Mouse (Mus musculus): ENCODE measurements around the gene Olfr855. TPM values are rescaled to one million over a fixed set of nuclear protein-coding genes. Genes with fewer than 3 reads are reported as not detected.

Olfr855 gene
- not detected for total RNA-seq (2023)

DNA sequence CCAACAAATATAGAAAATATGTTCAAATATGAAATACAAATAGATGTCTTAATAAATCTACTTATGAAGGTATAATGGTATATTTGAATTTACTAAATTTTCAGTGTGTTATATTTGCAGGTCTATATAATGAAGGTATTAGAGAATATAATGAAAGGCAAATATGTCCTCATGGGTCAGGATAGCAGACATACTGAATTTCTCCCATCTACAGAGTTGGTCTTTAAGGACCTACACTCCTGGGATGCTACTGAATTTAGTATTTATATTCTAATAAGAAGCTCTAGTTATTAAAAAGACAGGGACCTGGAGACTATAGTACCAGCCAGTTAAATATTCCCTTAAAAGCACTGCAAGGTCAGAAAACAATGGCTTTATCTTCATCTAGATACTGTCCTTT is at the start of gene Olfr855:
Gene Olfr855, plus strand, starts transcription at position 301 of the 400 bp plus-strand sequence.

DNA sequence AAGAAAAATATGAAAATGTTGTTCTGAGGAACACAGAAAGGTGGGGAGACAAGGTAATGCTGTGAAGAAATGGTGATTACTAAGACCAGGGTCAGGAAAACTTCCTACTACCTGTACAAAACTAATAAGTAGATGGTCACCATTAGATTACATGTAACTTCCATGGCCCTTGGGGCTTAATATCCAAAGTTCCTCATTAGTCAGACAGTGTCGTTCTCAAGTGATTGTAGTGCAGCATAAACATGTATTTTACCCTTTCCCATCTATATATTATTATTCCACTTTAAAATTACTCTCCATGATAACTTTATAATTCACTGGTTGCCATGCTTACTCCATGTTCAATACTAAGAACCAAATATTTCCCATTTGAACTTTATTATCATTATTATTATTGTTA is 41.4 kb upstream of the Olfr855 start, which contains the start of gene Olfr853:
Gene Olfr853, minus strand, starts transcription at position 101 of the 400 bp plus-strand sequence.

DNA sequence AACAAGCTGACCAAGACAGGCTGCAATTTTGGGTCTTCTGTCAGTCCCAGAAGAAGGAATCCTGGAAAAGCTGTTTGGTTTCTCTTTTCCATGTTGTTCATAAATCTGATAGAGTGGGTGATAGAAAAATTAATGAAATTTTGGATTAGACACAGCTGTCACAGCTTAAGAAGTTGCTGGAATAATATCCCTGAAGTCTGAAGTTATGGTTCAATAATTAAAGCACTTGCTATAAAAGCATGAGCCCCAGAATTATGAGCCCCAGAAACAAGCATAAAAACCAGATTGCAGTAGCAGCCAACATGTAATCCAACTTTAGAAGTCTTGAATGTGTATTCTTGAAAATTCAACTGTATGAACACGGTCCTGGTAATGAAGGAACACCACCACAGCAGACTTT is 15.1 kb upstream of the Olfr855 start, which contains the start of gene Olfr854:
Gene Olfr854, minus strand, starts transcription at position 101 of the 400 bp plus-strand sequence.

DNA sequence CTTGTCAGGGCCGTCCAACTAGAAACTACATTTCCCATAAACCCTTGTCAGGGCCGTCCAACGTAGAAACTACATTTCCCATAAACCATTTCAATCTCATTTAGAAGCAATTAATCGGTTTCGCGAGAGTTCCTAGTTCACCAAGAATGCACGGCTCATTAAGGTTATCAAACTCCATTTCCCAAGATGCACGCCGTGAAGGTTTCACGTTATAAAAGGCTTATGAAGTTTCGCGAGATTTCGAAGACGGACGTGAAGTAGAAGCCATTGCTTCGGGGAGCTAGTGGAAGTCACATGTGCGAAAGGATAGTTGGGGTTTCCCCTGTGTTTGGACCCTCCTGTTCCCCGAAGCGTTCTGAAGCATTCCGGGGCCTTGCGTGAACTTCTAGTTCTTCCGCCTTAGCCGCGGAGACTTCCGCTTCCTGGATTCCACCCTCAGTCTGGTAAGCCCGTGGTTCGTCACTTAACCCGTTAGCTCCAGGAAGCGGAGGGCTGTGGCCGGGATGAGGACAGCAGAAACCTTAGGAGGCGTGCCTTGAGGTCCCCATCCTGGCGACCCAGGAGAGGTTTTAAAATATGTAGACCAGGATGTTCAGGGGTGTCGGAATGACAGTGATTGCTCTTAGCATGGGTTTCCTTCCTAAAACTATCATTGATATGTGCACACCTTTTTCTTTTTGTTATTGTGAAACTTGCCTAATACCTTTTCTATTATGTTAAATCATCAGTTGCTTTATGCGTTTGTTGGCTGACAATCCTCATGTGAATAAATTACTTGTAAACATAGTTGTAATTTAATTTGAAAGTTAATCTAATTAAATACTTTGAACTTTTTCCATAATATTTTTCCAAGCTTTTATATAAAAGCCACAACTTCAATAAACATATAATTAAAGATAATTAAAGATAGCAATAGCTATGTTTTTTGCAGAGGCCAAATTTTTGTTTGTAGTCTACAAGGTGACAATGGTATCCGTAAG is 39.7 kb downstream of the Olfr855 start, which contains the start of gene Zfp317:
Gene Zfp317, plus strand, starts transcription at position 260 of the 980 bp plus-strand sequence.

Other genes with a start within 250 kb of the Olfr855 start
- not detected for gene Olfr845, start 246.2 kb upstream of the Olfr855 start, total RNA-seq (2023)
- gene Olfr846, start 218.6 kb upstream of the Olfr855 start, total RNA-seq (2023) = not detected
- not detected for gene Olfr847, start 203.9 kb upstream of the Olfr855 start, total RNA-seq (2023)
- gene Olfr849, start 142.4 kb upstream of the Olfr855 start, total RNA-seq (2023) = not detected
- not detected for gene Olfr850, start 104.4 kb upstream of the Olfr855 start, total RNA-seq (2023)
- not detected for gene Olfr851, start 89.3 kb upstream of the Olfr855 start, total RNA-seq (2023)
- gene Olfr853, start 41.5 kb upstream of the Olfr855 start, total RNA-seq (2023) = not detected
- not detected for gene Olfr854, start 15.2 kb upstream of the Olfr855 start, total RNA-seq (2023)
- gene Zfp317, start 39.5 kb downstream of the Olfr855 start, total RNA-seq (2023) = 1 to 10 TPM; 6.8 to 7.1 TPM
- gene Olfr857, start 126.8 kb downstream of the Olfr855 start, total RNA-seq (2023) = not detected
- not detected for gene Olfr58, start 197.7 kb downstream of the Olfr855 start, total RNA-seq (2023)
- gene Olfr859, start 222.3 kb downstream of the Olfr855 start, total RNA-seq (2023) = not detected

Data from neutrophil, adult 59 days (primary cell).